Mouse (Mus musculus) frontal cortex, adult 2 months (tissue): ENCODE measurements around the gene Gm21852. TPM values are rescaled to one million over a fixed set of nuclear protein-coding genes. Genes with fewer than 3 reads are reported as not detected.
"Not testable (repeated sequence)": the region's sequence is repeated elsewhere in the genome, so short reads cannot be mapped to it uniquely, and the experiment has no call there.

Experiments
- DNase-seq, 2 experiments: peaks; one replicate each; pipeline ENCODE4 v3.0.0; 2022; ENCODE audit warnings: low spot score in 1 of 2; ENCODE audit errors: extremely low spot score in 1 of 2
- polyA plus RNA-seq: library from polyadenylated mRNA; depleted of rRNA; stranded (reverse); fragments of >200 nt; gene quantifications from 2 replicates; pipeline ENCODE4 v1.2.3, GENCODE M21; 2012; rRNA removed

Gene Gm21852
- polyA plus RNA-seq, result not detected in 2 replicates

DNA sequence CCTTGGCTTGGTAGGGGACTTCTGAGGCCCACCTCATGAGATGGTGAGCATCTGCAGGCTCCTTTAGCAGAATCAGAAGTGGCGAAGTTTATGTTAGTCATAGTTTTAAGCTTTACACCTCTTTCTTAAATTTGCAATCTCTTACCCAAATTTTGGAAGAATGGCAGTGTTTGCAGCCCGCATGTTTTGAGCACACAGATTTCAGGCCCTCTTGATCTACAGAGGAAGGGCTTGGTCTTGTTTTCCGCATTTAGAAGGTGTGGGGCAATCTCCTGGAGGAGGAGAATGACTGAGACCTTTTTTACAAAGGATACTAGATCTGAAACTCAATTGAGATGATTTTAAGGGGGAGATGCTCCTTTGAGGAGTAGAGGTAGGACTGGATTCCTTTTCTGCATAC, at the start of gene Gm21852:
TSS of gene Gm21852 (minus strand) at position 101 of the 400 bp plus-strand sequence.
- not testable (repeated sequence) for DNase-seq

Other genes starting within 250 kb of the Gm21852 start
- not detected in 2 replicates for gene Gm21797, start 123.8 kb upstream of the Gm21852 start, polyA plus RNA-seq
- gene Gm20795, start 152.9 kb upstream of the Gm21852 start, polyA plus RNA-seq, result not detected in 2 replicates